Mouse (Mus musculus) CH12.LX (cell line): ENCODE data around the gene Rtl9.

Experiments
- CHD2 ChIP-seq: IDR thresholded peaks from 2 replicates; pipeline ENCODE4 v1.6.1; 2011; ENCODE audit warnings: low read length, improper control_type of control experiment
- CTCF ChIP-seq, 2 experiments: IDR thresholded peaks in 1 of 2; conservative IDR thresholded peaks in 1 of 2; 2 replicates each; pipeline ENCODE4 v1.5.1; 2011 to 2012; ENCODE audit warnings: low read depth in 2 of 2, low read length in 2 of 2, improper control_type of control experiment in 1 of 2, inconsistent platforms in 1 of 2, mild to moderate bottlenecking in 1 of 2, moderate library complexity in 1 of 2
- E2F4 ChIP-seq: IDR thresholded peaks from 2 replicates; pipeline ENCODE4 v1.6.1; 2011; ENCODE audit warnings: low read depth, low read length, improper control_type of control experiment; ENCODE audit not compliant: insufficient replicate concordance
- EP300 ChIP-seq: IDR thresholded peaks from 2 replicates; pipeline ENCODE4 v1.6.1; 2011; ENCODE audit warnings: low read length, improper control_type of control experiment
- JUN ChIP-seq: IDR thresholded peaks from 2 replicates; pipeline ENCODE4 v1.6.1; 2011; ENCODE audit warnings: low read depth, mild to moderate bottlenecking, low read length, improper control_type of control experiment, moderate library complexity; ENCODE audit not compliant: insufficient read depth
- MAX ChIP-seq: IDR thresholded peaks from 2 replicates; pipeline ENCODE4 v1.6.1; 2011; ENCODE audit warnings: low read length, improper control_type of control experiment
- MAZ ChIP-seq: IDR thresholded peaks from 2 replicates; pipeline ENCODE4 v1.6.1; 2012; ENCODE audit warnings: low read depth, mild to moderate bottlenecking, inconsistent platforms, low read length, improper control_type of control experiment, moderate library complexity
- POLR2A ChIP-seq: IDR thresholded peaks from 2 replicates; pipeline ENCODE4 v1.6.1; 2011; ENCODE audit warnings: low read depth, mild to moderate bottlenecking, improper control_type of control experiment, low read length
- RAD21 ChIP-seq: IDR thresholded peaks from 2 replicates; pipeline ENCODE4 v1.6.1; 2011; ENCODE audit warnings: low read depth, mild to moderate bottlenecking, low read length, improper control_type of control experiment, moderate library complexity
- RCOR1 ChIP-seq: conservative IDR thresholded peaks from 2 replicates; pipeline ENCODE4 v1.6.1; 2012; ENCODE audit warnings: low read depth, mild to moderate bottlenecking, inconsistent platforms, low read length, improper control_type of control experiment
- SIN3A ChIP-seq: IDR thresholded peaks from 2 replicates; pipeline ENCODE4 v1.6.1; 2012; ENCODE audit warnings: low read length, improper control_type of control experiment, inconsistent platforms
- TBP ChIP-seq: conservative IDR thresholded peaks from 2 replicates; pipeline ENCODE4 v1.6.1; 2011; ENCODE audit warnings: low read depth, low read length, improper control_type of control experiment
- USF1 ChIP-seq: IDR thresholded peaks from 2 replicates; pipeline ENCODE4 v1.6.1; 2014; ENCODE audit warnings: low read depth, mild to moderate bottlenecking, inconsistent platforms, low read length, improper control_type of control experiment
- ZNF384 ChIP-seq: IDR thresholded peaks from 2 replicates; pipeline ENCODE4 v1.6.1; 2012; ENCODE audit warnings: low read depth, low read length, improper control_type of control experiment, inconsistent platforms

- TF ChIP-seq TBP: no peak
- TF ChIP-seq MAZ: no peak
- no peak for TF ChIP-seq USF1
- no peak for TF ChIP-seq JUN
- no peak for TF ChIP-seq EP300
- no peak for TF ChIP-seq CTCF (conservative IDR thresholded peaks at IDR 0.05 in 1 of 2, IDR thresholded peaks at IDR 0.05 in 1 of 2; ENCODE audit: low read depth in 2 of 2, low read length in 2 of 2)
- no peak for TF ChIP-seq SIN3A
- TF ChIP-seq RAD21: no peak
- no peak for TF ChIP-seq E2F4
- TF ChIP-seq POLR2A: no peak
- no peak for TF ChIP-seq CHD2
- no peak for TF ChIP-seq MAX
- no peak for TF ChIP-seq RCOR1
- TF ChIP-seq ZNF384: no peak
Observed at GRCm38 (mm10) chrX:143103146-143103545, 3.8 kb downstream of the Rtl9 start.
